Mouse (Mus musculus) right cerebral cortex, postnatal 4 days (tissue): ENCODE measurements around the gene Isl2.

ENCODE experiments used
- DNase-seq: peaks from one replicate; pipeline ENCODE4 v3.0.0-alpha.2; 2022

The Isl2 gene

GRCm38 (mm10) chr9:55548871-55549270 lies 10.4 kb downstream of the Isl2 start:
- DNase-seq = no peak

DNA sequence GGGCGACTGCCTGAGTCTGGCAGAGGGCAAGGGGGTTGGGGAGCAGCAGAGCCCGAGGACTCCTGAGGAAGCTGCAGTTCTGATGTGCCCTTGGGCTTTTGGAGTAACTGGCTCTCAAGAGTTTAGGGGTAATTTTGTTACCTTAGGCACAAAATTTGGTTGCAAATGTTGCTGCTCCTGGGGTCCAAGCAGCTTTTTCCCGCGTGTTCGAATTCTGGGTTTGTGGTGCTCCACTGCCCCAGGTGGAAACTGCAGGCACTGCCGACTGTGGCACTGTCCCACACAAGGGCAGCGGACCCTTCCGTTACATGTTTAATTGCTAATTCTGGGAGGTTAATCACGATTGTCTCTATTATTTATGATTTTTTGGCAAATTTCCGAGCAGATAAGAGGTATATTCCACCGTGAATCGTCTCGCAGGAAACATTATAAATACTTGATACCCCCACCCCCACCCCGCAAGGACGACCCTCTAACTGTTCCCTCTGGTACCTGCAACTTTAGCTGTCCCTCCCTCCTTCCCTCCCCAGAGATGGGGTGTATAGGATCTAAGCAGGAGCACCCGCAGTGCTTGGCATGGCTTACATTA lies 10.9 kb downstream of the Isl2 start:
- no peak for DNase-seq

DNA sequence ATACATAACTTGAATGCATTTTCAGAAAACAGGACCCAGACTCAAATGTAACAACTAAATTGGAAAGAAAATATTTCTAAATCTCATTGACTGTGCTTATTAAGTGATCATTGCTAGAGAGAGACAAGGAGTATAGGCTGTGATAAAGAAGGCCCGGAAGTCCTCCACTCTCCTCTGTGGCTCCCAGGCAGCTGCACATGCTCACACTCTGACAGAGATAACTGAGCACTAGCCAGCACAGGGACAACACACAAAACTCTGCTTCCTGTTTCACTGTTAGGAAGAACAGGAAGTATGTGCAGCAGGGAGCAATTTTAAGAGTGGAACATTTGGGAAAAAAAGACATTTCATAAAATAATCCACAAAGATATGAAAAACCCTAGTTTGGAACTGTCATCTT lies 16.5 kb downstream of the Isl2 start:
- no peak for DNase-seq

- no peak for DNase-seq
Measured at GRCm38 (mm10) chr9:55560960-55561359, 22.5 kb downstream of the Isl2 start.

DNA sequence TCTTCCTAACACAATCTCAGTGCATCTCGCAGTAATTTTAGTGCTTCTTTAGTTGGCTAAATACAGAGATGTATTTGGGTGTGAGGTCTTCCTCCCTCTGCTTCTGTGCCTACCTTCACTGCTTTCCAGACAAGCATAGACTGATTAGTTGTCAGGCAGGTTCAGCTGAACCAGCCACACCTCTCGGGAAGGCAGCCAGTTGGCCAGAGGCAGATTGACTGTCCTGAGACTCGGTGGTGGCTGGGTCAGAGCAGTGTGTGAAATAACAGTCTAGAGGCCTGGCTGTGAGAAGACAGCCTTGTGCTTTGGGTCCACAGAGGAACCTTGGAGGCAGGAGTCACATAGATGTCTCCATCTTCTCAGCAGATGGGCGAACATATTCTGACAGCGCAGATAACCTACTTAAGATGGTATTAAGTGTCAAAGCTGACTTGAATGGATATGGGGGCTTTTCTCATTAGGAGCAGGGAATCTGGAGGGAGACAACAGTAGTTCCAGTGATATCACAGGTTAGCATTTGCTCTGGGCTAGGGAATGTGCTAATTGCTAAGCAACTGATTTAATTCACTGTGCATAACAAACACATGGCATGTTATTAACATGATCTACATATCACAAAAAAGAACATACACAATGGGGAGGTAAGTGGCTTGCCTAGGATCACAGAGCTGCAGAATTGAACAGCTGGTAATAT lies 30.1 kb downstream of the Isl2 start:
- no peak for DNase-seq

DNA sequence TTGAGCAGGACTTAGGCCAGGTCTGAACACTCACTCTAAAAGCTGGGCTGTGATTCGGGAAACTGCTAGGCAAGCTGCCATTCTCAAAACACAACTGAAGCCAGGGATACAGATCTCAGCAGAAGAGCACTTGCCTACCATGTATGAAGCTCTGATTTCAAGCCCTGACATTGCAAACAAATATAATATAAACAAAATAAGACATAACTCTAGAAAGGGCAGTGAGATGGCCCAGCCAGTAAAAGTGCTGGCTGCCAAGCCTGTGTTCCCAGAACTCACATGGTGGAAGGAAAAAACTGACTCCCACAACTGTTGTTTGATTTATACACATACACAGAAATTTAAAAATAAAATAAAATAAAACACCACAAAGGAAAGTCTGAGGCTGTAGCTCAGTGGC lies 32.6 kb downstream of the Isl2 start:
- DNase-seq = no peak

DNA sequence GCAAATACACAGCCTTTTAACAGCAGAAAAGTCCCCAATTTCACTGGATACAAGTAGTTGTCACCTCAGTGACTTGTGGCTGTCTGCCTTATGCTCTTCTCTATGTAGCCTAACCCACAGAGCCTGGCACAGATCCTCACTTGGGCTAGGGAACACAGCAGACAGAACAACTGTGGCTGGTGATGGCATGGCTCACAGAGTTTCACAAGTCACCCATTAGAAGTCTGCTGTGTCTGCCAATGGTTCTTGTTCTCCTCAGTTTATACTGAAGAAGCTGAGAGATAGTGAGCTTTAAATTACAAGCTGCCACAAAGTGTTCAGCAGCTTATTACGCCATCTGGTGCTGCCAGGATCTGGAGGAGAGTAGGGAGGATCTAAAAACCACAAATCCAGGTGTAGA lies 38.1 kb downstream of the Isl2 start:
- no peak for DNase-seq

DNA sequence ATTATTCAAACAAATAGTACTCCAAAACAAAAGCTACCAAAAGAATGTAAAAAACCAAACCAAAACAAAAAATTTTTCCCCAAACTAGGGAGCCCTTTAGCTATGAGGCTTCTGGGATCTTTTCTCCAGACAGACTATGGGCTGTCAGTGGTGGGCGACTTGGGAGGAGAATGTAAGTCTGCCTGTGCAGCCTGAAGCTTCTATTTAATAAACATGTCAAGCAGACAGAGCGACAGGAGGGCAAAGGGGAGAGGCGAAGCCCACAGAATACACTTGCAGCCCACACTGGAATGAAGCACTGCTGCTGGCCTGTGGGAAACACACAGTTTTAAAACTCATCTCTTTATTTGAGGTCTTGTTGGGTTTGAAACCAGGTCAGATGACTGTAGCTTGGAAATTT lies 42.9 kb downstream of the Isl2 start:
- DNase-seq = no peak

DNA sequence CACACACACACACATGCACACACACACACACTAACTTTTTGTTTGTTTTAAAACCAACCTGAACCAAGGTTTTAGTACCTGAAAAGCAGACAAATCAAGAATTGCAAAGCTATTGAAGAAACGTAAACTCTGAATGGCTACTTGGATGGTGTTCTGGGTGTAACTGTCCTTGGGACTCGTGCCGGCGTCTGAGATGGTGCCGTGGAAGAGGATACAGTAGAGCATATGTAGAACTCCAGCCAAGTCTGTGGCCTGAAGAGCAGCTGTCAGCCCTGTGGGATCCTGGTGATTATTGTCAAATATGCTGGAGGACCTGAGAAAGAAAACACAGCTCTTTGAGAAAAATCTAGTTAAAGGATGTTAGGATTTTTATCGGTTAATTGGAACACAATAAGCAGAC lies 47.7 kb downstream of the Isl2 start:
- no peak for DNase-seq
